Mouse (Mus musculus) cerebellum, adult 2 months (tissue): ENCODE results near the gene Etv6. TPM values are rescaled to one million over a fixed set of nuclear protein-coding genes. Genes with fewer than 3 reads are reported as not detected.

Source experiments
- DNase-seq, 2 experiments: peaks; one replicate each; pipeline ENCODE4 v3.0.0; 2021
- H3K27ac ChIP-seq: fragments of 200-500 bp; 2 replicates; pipeline ENCODE4 v1.5.1; 2012; ENCODE audit warnings: low read length, control low read depth, inconsistent platforms; ENCODE audit not compliant: insufficient read depth
- H3K27me3 ChIP-seq: fragments of 200-500 bp; 2 replicates; pipeline ENCODE4 v1.6.1; 2012; ENCODE audit warnings: inconsistent platforms, mild to moderate bottlenecking, low read length, moderate library complexity; ENCODE audit not compliant: control insufficient read depth, insufficient read depth
- H3K4me1 ChIP-seq: fragments of 200-500 bp; 2 replicates; pipeline ENCODE4 v1.6.1; 2011; ENCODE audit warnings: low read length; ENCODE audit not compliant: control insufficient read depth, insufficient read depth
- H3K4me3 ChIP-seq: fragments of 200-500 bp; replicated peaks from 2 replicates; pipeline ENCODE3; 2011; ENCODE audit warnings: mild to moderate bottlenecking, low read depth, low read length, control low read depth; ENCODE audit not compliant: insufficient read depth
- CTCF ChIP-seq: fragments of 200-500 bp; IDR thresholded peaks from 2 replicates; pipeline ENCODE4 v1.5.1; 2011; ENCODE audit warnings: low read depth, mild to moderate bottlenecking, control low read depth, low read length, moderate library complexity, borderline replicate concordance; ENCODE audit not compliant: insufficient read depth
- POLR2A ChIP-seq: fragments of 200-500 bp; IDR thresholded peaks from 2 replicates; pipeline ENCODE4 v1.6.1; 2011; ENCODE audit warnings: low read length, control low read depth, borderline replicate concordance; ENCODE audit not compliant: insufficient read depth
- WGBS: fragments of 180-500 bp; shearing (Covaris S2); methylation state at CpG from one replicate; pipeline ENCODE4 v1.1.7; 2018; 5-methylcytosine and 5-hydroxymethylcytosine counted together
- polyA plus RNA-seq: library from polyadenylated mRNA; depleted of rRNA; stranded (reverse); fragments of >200 nt; gene quantifications from 2 replicates; pipeline ENCODE4 v1.2.3, GENCODE M21; 2012

Etv6 gene
- polyA plus RNA-seq, 1 experiment, result 8.9 TPM

- Histone ChIP-seq H3K27ac (no peak overlapping the region), H3K4me3 (no peak overlapping the region), H3K27me3 (no peaks in the 10 kb centered on the region), H3K4me1 (peaks cover 10% of the 10 kb centered on the region)
- DNase-seq, result no peak
- 90% methylated on average over 2 of the region's 2 CpGs for WGBS
- TF ChIP-seq POLR2A (no peak), CTCF (no peak)
These were observed 44.1 kb downstream of the Etv6 start for GRCm38 (mm10) chr6:134079563-134079962.

- H3K27ac ChIP-seq, result no peak overlapping the region
- H3K27me3 ChIP-seq, result no peaks in the 10 kb centered on the region
- TF ChIP-seq POLR2A, result no peak
- TF ChIP-seq CTCF, result no peak
- WGBS, result 99% methylated on average over 5 of the region's 5 CpGs
- H3K4me3 ChIP-seq, result no peak overlapping the region
- H3K4me1 ChIP-seq, result peaks cover 10% of the 10 kb centered on the region
- DNase-seq, result no peak
These were observed 45.4 kb downstream of the Etv6 start for GRCm38 (mm10) chr6:134080946-134081345.

- Histone ChIP-seq H3K27ac (no peak overlapping the region), H3K4me1 (peaks cover 10% of the 10 kb centered on the region), H3K4me3 (no peak overlapping the region), H3K27me3 (no peaks in the 10 kb centered on the region)
- TF ChIP-seq POLR2A, result no peak
- WGBS, result 94% methylated on average over 15 of the region's 15 CpGs
- DNase-seq, result no peak
These were observed 46.9 kb downstream of the Etv6 start for GRCm38 (mm10) chr6:134082229-134082920.

- TF ChIP-seq CTCF (no peak), POLR2A (no peak)
- Histone ChIP-seq H3K4me1 (peaks cover 8% of the 10 kb centered on the region), H3K4me3 (no peak overlapping the region), H3K27ac (no peak overlapping the region), H3K27me3 (no peaks in the 10 kb centered on the region)
- 96% methylated on average over 4 of the region's 4 CpGs for WGBS
- DNase-seq, result no peak
These were observed 47.9 kb downstream of the Etv6 start for GRCm38 (mm10) chr6:134083428-134083827.

DNA sequence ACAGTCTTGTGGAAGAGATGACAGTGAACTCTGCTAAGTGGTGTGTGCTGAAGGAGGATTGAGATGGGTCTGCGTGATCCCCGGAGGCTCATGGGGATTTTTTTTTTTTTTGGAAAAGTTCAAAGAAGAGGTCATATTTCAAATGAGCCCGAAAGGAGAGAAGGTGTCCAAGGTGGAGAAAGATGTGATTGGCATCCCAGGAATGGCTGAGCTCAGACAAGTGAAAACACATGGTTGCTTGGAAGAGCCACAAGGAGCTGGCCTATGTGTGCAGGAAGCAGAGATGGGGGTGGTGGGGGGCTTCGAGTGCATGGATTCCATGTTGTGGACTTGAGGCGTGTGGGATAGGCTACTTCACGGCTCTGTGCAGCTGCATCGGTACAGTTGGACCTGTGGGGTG lies 50.9 kb downstream of the Etv6 start:
- Histone ChIP-seq H3K27ac (no peak overlapping the region), H3K27me3 (no peaks in the 10 kb centered on the region), H3K4me1 (peaks cover 4% of the 10 kb centered on the region; the same call in 1 of the 2 replicates), H3K4me3 (no peak overlapping the region)
- TF ChIP-seq POLR2A (no peak), CTCF (no peak)
- DNase-seq, result no peak
- 93% methylated on average over 7 of the region's 7 CpGs for WGBS

GRCm38 (mm10) chr6:134087709-134088108 lies 52.2 kb downstream of the Etv6 start:
- Histone ChIP-seq H3K27me3 (no peaks in the 10 kb centered on the region), H3K4me3 (no peak overlapping the region), H3K27ac (no peak overlapping the region), H3K4me1 (peaks cover 4% of the 10 kb centered on the region; the same call in 1 of the 2 replicates)
- no peak for DNase-seq
- 91% methylated on average over 4 of the region's 4 CpGs for WGBS
- TF ChIP-seq CTCF, result no peak
- TF ChIP-seq POLR2A, result no peak

DNA sequence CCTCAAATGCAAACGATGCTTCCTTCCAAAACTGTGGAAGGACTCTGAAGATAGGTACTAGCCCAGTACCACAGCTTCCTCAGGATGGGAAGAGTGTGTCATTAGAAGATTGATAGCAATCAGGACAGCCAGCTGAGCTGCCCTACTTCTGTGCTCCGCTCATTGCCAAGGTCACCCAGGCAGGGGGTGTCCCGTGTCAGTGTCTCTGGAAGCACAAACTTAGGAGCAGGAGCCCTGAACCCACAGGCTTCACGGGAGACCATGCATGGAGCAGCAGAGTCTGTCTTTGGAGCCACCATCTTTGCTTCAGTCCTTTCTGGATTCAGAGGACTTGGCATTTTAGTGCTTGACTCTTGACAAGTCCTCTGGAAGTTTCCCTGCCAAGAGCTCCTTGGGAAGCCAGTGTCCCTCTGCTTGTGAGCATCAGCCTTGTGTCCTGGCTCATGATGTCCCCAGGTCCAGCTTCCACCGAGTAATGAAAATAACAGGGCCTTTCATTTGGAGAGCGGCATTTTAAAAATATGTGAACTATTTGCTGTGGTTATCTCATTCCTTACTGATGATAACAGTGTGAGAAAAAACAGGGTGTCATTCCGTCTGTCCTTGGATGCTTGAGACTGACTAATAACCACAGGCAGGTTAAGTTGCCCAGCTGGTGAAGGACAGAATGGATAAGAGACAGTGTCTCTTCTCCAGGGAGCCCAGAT lies 54.3 kb downstream of the Etv6 start:
- no peaks in the 10 kb centered on the region for H3K27me3 ChIP-seq
- H3K27ac ChIP-seq, result no peak overlapping the region
- peaks cover 4% of the 10 kb centered on the region; the same call in 1 of the 2 replicates for H3K4me1 ChIP-seq
- no peak overlapping the region for H3K4me3 ChIP-seq
- WGBS, result 68% methylated on average over 7 of the region's 7 CpGs
- no peak for DNase-seq
- TF ChIP-seq POLR2A (no peak), CTCF (no peak)

GRCm38 (mm10) chr6:134090378-134090692 lies 54.8 kb downstream of the Etv6 start:
- H3K4me1 ChIP-seq, result peaks cover 4% of the 10 kb centered on the region; the same call in 1 of the 2 replicates
- no peak for DNase-seq
- no peak for TF ChIP-seq POLR2A
- TF ChIP-seq CTCF, result no peak
- H3K27ac ChIP-seq, result no peak overlapping the region
- H3K4me3 ChIP-seq, result no peak overlapping the region
- H3K27me3 ChIP-seq, result no peaks in the 10 kb centered on the region
- 85% methylated on average over 4 of the region's 4 CpGs for WGBS
